Comparison of ENCODE assay signal across 15 mouse cellular contexts in genomic region chr2:150111247-150111912, GRCm38 (mm10). TPM values are rescaled to one million over a fixed set of nuclear protein-coding genes. Genes with fewer than 3 reads are reported as not detected.
DNase-seq lines count a peak whose midpoint lies in the region; ATAC-seq lines count a peak whose summit lies in the region.
"Had no signal": no experiment of that assay in that cellular context is flagged by ENCODE, and none has a peak within 500 bp of the region (broad histone marks: within the 10 kb centered on the region; RNA-seq: fewer than 3 reads in every experiment).

No protein-coding gene starts in this region.

- DNase-seq in heart, adult 11 months, result peak; percentile 78
- DNase-seq in heart, adult 18-20 months, result no peak
- DNase-seq in thymus, postnatal 0 days (ENCODE audit: low spot score), result peak; percentile 33
- no peak for DNase-seq in thymus, adult 18-20 months
- DNase-seq in layer of hippocampus, adult 9-11 months, result no peak
- no peak for DNase-seq in layer of hippocampus, postnatal 36 days
- no peak for DNase-seq in lung, postnatal 36 days
- DNase-seq: adrenal gland, postnatal 10 days; B cell, adult 2 months; cerebellum, adult 11-12 months; cerebellum, adult 9-11 months; cerebellum, postnatal 36 days; gastrocnemius, adult 2 months; gastrocnemius, postnatal 25 days had no signal

- ATAC-seq in inflammation-experienced regulatory T-cells, adult 6 months, result peak; percentile 56

RNA-seq across cellular contexts. Expression of gene Zfp120, which starts 25.1 kb away (rescaled TPM):
- 1 to 10 TPM; 6.5 to 6.6 TPM for total RNA-seq in heart, adult 18-20 months (2021)
- polyA plus RNA-seq in thymus, postnatal 0 days (2015; fragmentation: Nextera tagmentation; extraction: Ambion mirVana), result 8.5 and 9.1 TPM in 2 replicates
- 10 to 100 TPM; 35.5 to 53.2 (median 42.1) TPM for polyA plus RNA-seq in inflammation-experienced regulatory T-cells, adult 6 months (2017; shearing (Covaris generic))
- 10 to 100 TPM; 11.2 to 11.6 TPM for total RNA-seq in layer of hippocampus, postnatal 36 days (2021)

Comparison
In these comparisons a context has a peak if more than half of its experiments do, and no peak if none do; other contexts are left out.
1. DNase-seq: peak in heart, adult 11 months (single experiment) and thymus, postnatal 0 days (single experiment); none in heart, adult 18-20 months (0 of 2), thymus, adult 18-20 months (0 of 2), layer of hippocampus, adult 9-11 months (single experiment), layer of hippocampus, postnatal 36 days (0 of 2) and lung, postnatal 36 days (single experiment).